Mouse (Mus musculus) left cerebral cortex, adult 11 months (tissue): ENCODE results near the gene Prap1.
"Not testable (repeated sequence)": the region's sequence is repeated elsewhere in the genome, so short reads cannot be mapped to it uniquely, and the experiment has no call there.

Experiments used
- DNase-seq: peaks from one replicate; pipeline ENCODE4 v3.0.0; 2022; ENCODE audit warnings: low spot score

The Prap1 gene

DNA sequence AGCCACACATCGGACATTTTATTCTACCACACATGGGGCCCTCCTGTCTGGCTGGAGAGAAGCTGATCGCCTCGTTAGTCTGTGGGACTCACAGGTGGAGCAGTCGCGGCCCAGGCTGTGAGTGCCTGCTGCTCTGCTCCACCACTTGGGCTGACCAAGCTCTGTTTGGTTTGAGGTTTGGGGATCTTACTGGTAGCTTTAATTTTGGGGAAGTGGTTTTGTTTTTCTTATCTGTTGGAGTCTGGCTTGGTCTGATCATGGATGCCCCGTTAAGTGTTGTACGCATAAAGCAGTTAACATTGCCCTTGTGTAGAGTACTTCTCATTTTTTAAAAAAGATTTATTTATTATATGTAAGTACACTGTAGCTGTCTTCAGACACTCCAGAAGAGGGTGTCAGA is 40.8 kb downstream of the Prap1 start:
- DNase-seq = not testable (repeated sequence)

DNA sequence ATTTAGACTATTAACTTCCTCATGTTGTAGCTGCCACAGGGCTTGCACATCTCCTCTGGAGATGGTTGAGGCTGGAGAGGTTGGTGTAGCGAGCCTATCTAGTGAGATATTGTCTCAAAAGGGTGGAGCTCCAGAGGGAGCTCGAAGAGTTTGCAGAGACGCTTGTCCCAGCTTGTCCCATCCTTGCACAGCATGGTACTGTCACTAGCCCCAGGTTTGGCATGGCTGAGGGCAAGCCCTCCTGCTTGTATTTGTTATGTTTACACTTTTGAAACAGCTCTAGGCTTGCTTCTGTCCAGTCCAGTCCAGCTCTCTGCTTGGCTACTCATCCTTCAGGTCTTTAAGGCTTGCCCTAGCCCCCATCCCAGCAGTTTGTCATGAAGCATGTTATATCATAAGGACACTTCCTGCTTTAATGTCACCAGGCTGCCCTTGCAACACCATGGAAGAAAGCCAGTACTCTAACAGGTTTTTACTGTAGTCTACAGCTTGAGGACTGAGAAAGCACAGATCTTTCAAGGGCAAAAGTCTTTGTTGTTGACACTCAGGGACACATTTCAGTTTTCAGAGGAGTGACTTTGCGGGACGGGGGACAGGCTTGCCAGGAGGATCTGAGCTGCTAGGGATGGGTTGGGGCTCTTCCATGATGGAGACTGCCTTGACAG is 42.0 kb downstream of the Prap1 start:
- no peak for DNase-seq

GRCm38 (mm10) chr7:140137135-140138020 is 44.2 kb downstream of the Prap1 start, which contains the start of gene Mtg1:
Gene Mtg1, plus strand, starts transcription at chr7:140137564.
- DNase-seq = peak; percentile 97

GRCm38 (mm10) chr7:140138021-140138310 is 44.8 kb downstream of the Prap1 start:
- DNase-seq = no peak

DNA sequence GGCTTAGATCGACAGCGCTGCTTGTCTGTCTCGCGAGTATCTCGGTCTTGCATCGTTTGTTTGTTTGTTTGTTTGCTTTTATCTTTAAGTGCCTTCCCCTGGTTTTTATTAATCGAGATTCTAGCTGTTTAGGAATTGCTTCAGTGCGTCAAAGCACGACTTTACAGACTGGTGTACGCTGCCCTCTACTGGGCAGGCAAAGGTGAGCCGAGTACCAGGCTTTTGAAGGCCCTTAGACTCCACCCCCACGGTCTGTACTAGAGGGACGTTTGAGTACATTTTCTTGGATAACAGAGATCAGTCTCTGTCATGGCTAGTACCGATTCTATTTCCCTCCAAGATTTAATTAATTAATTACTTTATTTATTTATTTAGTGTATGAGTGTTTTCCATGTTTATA is 48.2 kb downstream of the Prap1 start:
- DNase-seq = no peak

DNA sequence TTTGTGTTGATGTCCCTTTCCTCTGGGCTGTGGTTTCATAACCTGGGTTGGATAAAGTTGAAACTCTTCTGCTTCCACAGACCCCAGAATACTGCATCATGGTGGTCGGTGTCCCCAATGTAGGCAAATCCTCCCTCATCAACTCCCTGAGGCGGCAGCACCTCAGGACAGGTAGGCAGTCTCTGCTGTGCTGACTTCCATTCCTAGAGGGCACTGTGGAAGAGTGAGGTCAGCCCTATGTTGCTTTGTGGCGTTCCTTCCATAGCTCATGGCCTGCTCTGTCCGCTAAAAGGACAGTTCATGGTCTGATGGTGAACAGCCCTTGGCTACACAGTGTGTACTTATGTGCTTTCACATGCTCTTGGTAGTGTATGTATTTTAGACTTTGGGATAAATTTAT is 51.4 kb downstream of the Prap1 start:
- DNase-seq = no peak
